Mouse (Mus musculus): ENCODE measurements around the gene Rela.
"Not testable (repeated sequence)": the region's sequence is repeated elsewhere in the genome, so short reads cannot be mapped to it uniquely, and the experiment has no call there.

The Rela gene

DNA sequence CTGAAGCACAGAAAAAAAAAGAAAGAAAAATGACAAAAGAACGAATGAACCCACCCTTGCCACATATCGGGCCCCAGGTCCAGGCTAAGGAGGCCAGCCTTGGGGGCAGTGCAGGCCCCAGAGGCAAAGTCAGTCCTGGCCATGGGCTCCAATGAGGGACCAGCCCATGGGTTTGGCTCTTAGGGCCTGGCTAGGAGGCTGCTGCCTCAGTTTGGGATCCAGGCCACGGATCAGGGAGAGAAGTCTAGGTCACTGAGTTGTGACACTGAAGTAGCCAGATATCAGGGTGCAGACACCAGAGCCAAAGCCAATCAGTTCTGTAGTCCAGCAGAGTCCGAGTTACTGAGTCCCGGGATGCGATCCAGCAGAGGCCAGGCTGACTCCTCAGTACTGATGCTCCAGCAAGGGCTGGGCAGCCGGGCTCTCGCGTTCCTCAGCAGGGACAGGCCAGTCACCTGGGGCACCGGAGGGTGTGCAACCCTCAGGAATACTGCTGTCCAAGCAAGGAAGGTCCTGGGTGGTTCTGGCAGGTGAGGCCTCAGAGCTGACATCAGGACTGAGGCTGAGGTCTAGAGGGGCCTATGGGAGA, 27.5 kb downstream of the Rela start:
- DNase-seq (ENCODE audit: low read depth): no peak

GRCm38 (mm10) chr19:5665465-5665864, 28.2 kb downstream of the Rela start:
- no peak for DNase-seq (ENCODE audit: low read depth)

GRCm38 (mm10) chr19:5666386-5666785, 29.1 kb downstream of the Rela start:
- no peak for DNase-seq (ENCODE audit: low read depth)

- no peak for DNase-seq (ENCODE audit: low read depth)
Observed at GRCm38 (mm10) chr19:5668372-5668771, 31.1 kb downstream of the Rela start.

GRCm38 (mm10) chr19:5680432-5680831, 43.1 kb downstream of the Rela start:
- DNase-seq (ENCODE audit: low read depth): no peak

GRCm38 (mm10) chr19:5684236-5684635, 47.0 kb downstream of the Rela start:
- DNase-seq (ENCODE audit: low read depth): no peak

- no peak for DNase-seq (ENCODE audit: low read depth)
Observed at GRCm38 (mm10) chr19:5684985-5685384, 47.7 kb downstream of the Rela start.

DNA sequence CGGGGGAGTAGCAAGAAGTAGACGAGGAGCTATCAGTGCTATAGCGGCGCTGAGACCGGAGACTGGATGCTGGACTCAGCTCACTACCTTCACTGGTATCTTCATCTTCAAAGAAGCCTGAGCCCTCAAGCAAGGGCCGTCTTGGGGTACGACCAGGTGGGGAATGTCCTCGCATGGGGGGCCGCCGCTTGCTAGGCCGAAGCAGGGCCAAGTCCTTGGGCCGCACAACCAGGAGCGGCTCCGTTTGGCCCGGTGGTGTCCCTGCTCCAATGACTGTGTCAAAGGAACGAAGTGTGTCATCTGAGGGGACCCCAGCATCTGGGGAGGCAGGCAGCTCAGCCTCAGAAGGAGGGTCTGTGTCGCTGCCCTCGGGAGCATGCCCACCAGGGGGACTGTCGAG, 48.1 kb downstream of the Rela start:
- DNase-seq (ENCODE audit: low read depth): no peak

- DNase-seq (ENCODE audit: low read depth): no peak
Observed at GRCm38 (mm10) chr19:5685861-5686260, 48.6 kb downstream of the Rela start.

DNA sequence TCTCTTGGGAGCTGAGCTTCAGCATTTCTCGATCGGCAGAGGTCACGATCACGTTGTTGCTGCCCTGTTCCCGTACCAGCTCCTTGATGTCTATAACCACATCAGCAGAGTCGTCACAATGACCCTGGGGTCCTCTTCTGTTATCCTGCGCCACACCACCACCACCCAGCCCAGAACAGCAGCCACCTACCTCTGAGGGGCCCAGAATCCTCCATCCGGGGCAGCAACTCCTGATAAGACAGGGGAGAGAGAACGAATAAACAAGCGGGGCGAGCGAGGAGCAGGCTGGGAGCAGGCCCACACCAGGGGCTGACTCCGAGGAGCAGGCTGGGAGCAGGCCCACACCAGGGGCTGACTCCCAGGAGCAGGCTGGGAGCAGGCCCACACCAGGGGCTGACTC, 49.2 kb downstream of the Rela start:
- no peak for DNase-seq (ENCODE audit: low read depth)

DNA sequence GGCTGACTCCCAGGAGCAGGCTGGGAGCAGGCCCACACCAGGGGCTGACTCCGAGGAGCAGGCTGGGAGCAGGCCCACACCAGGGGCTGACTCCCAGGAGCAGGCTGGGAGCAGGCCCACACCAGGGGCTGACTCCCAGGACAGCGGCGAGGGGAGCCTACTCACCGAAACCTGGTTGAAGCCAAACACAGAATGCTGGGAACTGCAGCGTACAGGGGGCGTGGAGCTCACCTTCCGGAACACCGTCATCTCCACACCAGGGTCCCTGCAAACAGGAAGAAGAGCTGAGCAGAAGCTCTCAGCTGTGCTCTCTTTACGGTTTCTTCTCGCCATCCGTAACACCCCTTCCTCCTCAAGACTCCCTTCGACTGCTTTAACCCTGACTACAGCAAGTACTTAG, 49.7 kb downstream of the Rela start:
- not testable (repeated sequence) for DNase-seq (ENCODE audit: low read depth)

GRCm38 (mm10) chr19:5687738-5688137, 50.5 kb downstream of the Rela start:
- peak; percentile 31 for DNase-seq (ENCODE audit: low read depth)

DNA sequence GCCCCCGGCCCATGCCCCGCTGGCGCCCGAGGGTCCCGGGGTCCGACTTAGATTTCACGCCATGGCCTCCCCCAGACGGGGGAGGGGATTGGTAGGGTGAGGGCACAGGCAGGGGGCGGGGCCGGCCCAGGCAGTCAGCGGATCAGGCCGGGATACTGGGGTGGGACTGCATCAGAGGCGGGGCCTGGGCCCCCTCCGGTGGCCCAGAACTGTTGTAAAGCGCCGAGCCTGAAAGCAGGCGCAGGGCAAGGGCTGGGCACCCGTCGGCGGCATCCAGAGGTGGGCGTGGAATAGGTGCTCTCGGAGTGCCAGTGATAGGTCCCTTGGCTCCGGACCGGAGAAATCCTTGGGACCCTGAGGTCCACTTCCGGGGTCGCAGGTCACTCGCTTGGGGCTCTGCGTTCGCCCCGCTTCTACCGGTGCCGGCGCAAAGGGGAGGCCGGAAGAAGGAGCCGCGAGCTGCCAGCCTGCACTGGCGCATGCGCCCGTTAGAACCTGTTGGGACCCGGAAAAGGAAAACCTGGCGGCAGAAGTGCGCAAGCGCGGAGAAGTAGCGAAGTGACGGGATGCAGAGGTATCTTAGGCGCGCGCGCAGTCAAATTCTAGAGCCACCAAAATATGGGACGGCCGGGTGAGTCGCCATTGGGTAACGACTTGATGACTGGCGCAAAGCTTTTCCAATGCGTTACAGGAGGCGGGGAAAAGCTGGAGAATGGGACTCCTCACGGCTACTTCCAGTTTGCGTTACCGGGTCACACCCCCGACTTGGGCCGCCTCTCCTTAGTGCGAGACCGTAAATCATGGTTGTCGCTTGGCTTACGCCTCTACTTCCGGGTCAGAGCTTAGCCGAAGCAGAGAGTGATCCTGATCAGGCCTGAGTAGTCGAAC, 51.2 kb downstream of the Rela start, which contains the start of the genes Map3k11 and Pcnx3:
TSS of gene Map3k11 (plus strand) at position 543 of the 888 bp plus-strand sequence.
TSS of gene Pcnx3 (minus strand) at position 709 of the 888 bp plus-strand sequence.
- peak; percentile 99 for DNase-seq (ENCODE audit: low read depth)

GRCm38 (mm10) chr19:5689088-5689428, 51.8 kb downstream of the Rela start:
- DNase-seq (ENCODE audit: low read depth): no peak

- DNase-seq (ENCODE audit: low read depth): peak; percentile 92
Observed at GRCm38 (mm10) chr19:5689565-5690342, 52.5 kb downstream of the Rela start.

- no peak for DNase-seq (ENCODE audit: low read depth)
Observed at GRCm38 (mm10) chr19:5690343-5690735, 53.1 kb downstream of the Rela start.

DNA sequence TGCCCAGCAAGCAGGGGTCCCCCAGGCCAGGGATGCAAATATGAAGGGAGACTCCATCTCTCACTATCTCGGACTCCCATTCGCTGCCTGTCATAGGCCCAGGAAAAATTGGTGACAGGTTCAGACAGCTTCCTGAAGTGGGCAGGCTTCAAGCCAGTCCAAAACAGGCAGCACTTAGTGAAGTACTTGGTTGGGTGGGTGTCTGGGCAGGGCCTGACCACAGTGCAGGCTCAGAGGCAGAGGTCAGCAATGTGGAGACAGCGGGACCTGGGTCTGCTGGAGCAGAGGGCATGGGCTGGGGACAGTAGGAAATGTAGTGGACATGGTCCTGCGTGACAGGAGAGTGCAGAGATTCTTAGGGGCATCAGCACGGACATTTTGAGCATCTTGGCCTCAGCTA, 54.3 kb downstream of the Rela start:
- DNase-seq (ENCODE audit: low read depth): no peak

DNA sequence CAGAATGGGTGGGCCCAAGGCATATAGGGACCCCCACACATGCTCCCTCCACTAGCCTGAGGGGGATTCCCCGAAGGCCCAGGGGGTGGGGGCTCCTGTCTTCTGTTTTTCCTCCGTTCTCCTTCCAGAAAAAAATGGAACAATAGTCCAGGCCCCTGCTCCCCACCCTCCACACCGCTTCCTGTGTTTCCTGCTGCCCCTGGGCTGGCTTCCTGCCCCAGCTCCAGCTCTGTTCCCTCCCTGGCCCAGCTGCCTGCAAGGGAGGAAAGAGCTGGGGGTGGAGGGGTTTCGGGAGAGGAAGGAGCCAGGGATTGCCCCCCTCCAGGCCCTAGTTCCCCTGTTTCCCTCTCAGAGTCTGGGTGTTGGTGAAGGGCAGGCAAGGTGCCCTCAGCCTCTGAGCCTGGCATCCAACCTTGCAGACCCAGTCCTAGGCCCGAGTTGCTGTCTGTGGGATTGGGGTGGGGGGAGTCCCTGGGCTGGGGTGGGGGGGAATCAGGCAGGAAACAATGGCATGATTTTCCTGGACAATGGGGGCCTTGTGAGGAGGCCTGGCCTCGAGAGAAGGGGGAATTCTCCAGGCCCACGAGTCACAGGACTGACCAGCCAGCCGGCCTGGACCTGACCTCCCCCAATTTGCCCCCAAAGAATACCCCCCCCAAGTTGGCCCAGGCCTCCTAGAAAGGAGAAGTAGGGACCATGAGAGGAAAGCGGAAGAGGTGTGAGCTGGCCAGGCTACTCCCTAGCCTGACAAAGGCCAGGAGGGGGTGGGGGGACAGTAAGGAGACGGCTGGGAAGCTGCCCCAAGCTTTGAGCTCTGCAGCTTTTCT, 55.0 kb downstream of the Rela start:
- DNase-seq (ENCODE audit: low read depth): no peak

DNA sequence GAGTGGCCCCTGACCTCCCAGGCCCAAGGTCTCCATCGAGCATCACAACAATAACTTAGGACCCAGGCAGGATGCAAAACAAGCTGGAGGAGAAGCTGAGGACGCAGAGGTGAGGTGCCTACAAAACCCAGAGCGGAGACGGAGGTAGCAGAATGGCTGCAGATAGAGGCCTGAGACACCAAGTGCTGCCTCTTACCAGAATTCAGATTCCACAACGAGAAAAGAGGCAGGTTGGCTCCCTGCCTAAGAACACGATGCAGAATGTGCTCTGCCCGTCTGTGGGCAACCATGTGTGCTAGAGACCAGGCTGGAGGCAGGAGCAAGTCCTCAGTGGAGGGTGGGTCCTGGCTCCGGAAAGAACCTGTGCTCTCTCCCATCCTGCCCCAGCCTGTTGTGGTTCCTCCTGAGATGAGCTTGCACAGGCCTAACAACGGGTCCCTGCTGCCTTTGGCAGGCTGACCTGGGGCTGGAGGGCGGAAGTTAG, 55.7 kb downstream of the Rela start:
- no peak for DNase-seq (ENCODE audit: low read depth)

GRCm38 (mm10) chr19:5693801-5694200, 56.5 kb downstream of the Rela start:
- DNase-seq (ENCODE audit: low read depth): no peak

GRCm38 (mm10) chr19:5695849-5696462, 58.7 kb downstream of the Rela start:
- no peak for DNase-seq (ENCODE audit: low read depth)

Data from naive thymus-derived CD4-positive, alpha-beta T cell, adult 2 months (primary cell).